Mouse (Mus musculus) liver, embryonic 14.5 days (tissue): Measurements from ENCODE around the gene Cldn10.

ENCODE experiments used
- CTCF ChIP-seq: IDR thresholded peaks from 2 replicates; pipeline ENCODE4 v1.5.1; 2016; ENCODE audit warnings: antibody characterized with exemption, low read depth, control low read depth
- EP300 ChIP-seq: IDR thresholded peaks from 2 replicates; pipeline ENCODE4 v1.6.1; 2016; ENCODE audit warnings: antibody characterized with exemption, low read depth

GRCm38 (mm10) chr14:118820111-118820510 is 32.4 kb downstream of the Cldn10 start:
- TF ChIP-seq CTCF (peak; percentile 97), EP300 (no peak)
